Mouse (Mus musculus): ENCODE data around the gene Fndc7. TPM values are rescaled to one million over a fixed set of nuclear protein-coding genes. Genes with fewer than 3 reads are reported as not detected.
A peak's percentile ranks its signal among the peaks of the same experiment; 100 is the strongest.

Fndc7 gene
- polyA plus RNA-seq, 1 experiment, result not detected

- Histone ChIP-seq H3K27ac (ENCODE audit: control insufficient read depth, insufficient read depth, low read depth, low read length, poor library complexity) (no peak overlapping the region), H3K4me3 (replicated peaks; ENCODE audit: control insufficient read depth, low read depth, low read length) (no peak overlapping the region), H3K4me1 (ENCODE audit: control insufficient read depth, insufficient read depth, low read length) (no peaks in the 10 kb centered on the region)
- TF ChIP-seq CTCF (IDR thresholded peaks at IDR 0.05; ENCODE audit: control insufficient read depth, insufficient read depth, low read length), result no peak
- no peak for TF ChIP-seq POLR2A (IDR thresholded peaks at IDR 0.05; ENCODE audit: borderline replicate concordance, control insufficient read depth, low read depth, low read length)
- 83% methylated on average over 1 of the region's 1 CpGs for WGBS
Observed at GRCm38 (mm10) chr3:108918852-108919251, 29.0 kb upstream of the Fndc7 start.

GRCm38 (mm10) chr3:108917986-108918385 lies 28.2 kb upstream of the Fndc7 start:
- H3K4me1 ChIP-seq (ENCODE audit: control insufficient read depth, insufficient read depth, low read length), result no peaks in the 10 kb centered on the region
- H3K4me3 ChIP-seq (replicated peaks; ENCODE audit: control insufficient read depth, low read depth, low read length), result no peak overlapping the region
- 78% methylated on average over 3 of the region's 3 CpGs for WGBS
- H3K27ac ChIP-seq (ENCODE audit: control insufficient read depth, insufficient read depth, low read depth, low read length, poor library complexity), result no peak overlapping the region
- TF ChIP-seq POLR2A (IDR thresholded peaks at IDR 0.05; ENCODE audit: borderline replicate concordance, control insufficient read depth, low read depth, low read length) (no peak), CTCF (IDR thresholded peaks at IDR 0.05; ENCODE audit: control insufficient read depth, insufficient read depth, low read length) (no peak)

- Histone ChIP-seq H3K4me3 (replicated peaks; ENCODE audit: control insufficient read depth, low read depth, low read length) (no peak overlapping the region), H3K4me1 (ENCODE audit: control insufficient read depth, insufficient read depth, low read length) (peaks cover 2% of the 10 kb centered on the region), H3K27ac (ENCODE audit: control insufficient read depth, insufficient read depth, low read depth, low read length, poor library complexity) (no peak overlapping the region)
- WGBS, result 39% methylated on average over 4 of the region's 4 CpGs
- no peak for TF ChIP-seq CTCF (IDR thresholded peaks at IDR 0.05; ENCODE audit: control insufficient read depth, insufficient read depth, low read length)
- TF ChIP-seq POLR2A (IDR thresholded peaks at IDR 0.05; ENCODE audit: borderline replicate concordance, control insufficient read depth, low read depth, low read length), result no peak
Observed at GRCm38 (mm10) chr3:108916857-108917256, 27.0 kb upstream of the Fndc7 start.

- TF ChIP-seq POLR2A (IDR thresholded peaks at IDR 0.05; ENCODE audit: borderline replicate concordance, control insufficient read depth, low read depth, low read length), result no peak
- no peak for TF ChIP-seq CTCF (IDR thresholded peaks at IDR 0.05; ENCODE audit: control insufficient read depth, insufficient read depth, low read length)
- Histone ChIP-seq H3K4me1 (ENCODE audit: control insufficient read depth, insufficient read depth, low read length) (peaks cover 2% of the 10 kb centered on the region), H3K27ac (ENCODE audit: control insufficient read depth, insufficient read depth, low read depth, low read length, poor library complexity) (no peak overlapping the region), H3K4me3 (replicated peaks; ENCODE audit: control insufficient read depth, low read depth, low read length) (no peak overlapping the region)
- 87% methylated on average over 1 of the region's 1 CpGs for WGBS
Observed at GRCm38 (mm10) chr3:108915999-108916398, 26.2 kb upstream of the Fndc7 start.

GRCm38 (mm10) chr3:108911548-108912413 lies 22.0 kb upstream of the Fndc7 start, which contains the start of gene Prpf38b:
Prpf38b (minus strand) TSS chr3:108911727.
- Histone ChIP-seq H3K4me1 (ENCODE audit: control insufficient read depth, insufficient read depth, low read length) (peaks cover 2% of the 10 kb centered on the region), H3K4me3 (replicated peaks; ENCODE audit: control insufficient read depth, low read depth, low read length) (peak within 1 kb of the TSS; percentile 75), H3K27ac (ENCODE audit: control insufficient read depth, insufficient read depth, low read depth, low read length, poor library complexity) (peak within 1 kb of the TSS; percentile 98)
- WGBS, result under 1% methylated on average over 53 of the region's 53 CpGs
- TF ChIP-seq CTCF (IDR thresholded peaks at IDR 0.05; ENCODE audit: control insufficient read depth, insufficient read depth, low read length) (no peak), POLR2A (IDR thresholded peaks at IDR 0.05; ENCODE audit: borderline replicate concordance, control insufficient read depth, low read depth, low read length) (peak; percentile 92)

GRCm38 (mm10) chr3:108911081-108911547 lies 21.3 kb upstream of the Fndc7 start:
- WGBS, result under 1% methylated on average over 44 of the region's 44 CpGs
- Histone ChIP-seq H3K27ac (ENCODE audit: control insufficient read depth, insufficient read depth, low read depth, low read length, poor library complexity) (peak overlapping the region; percentile 98), H3K4me3 (replicated peaks; ENCODE audit: control insufficient read depth, low read depth, low read length) (peak overlapping the region; percentile 75), H3K4me1 (ENCODE audit: control insufficient read depth, insufficient read depth, low read length) (peaks cover 2% of the 10 kb centered on the region)
- no peak for TF ChIP-seq POLR2A (IDR thresholded peaks at IDR 0.05; ENCODE audit: borderline replicate concordance, control insufficient read depth, low read depth, low read length)
- TF ChIP-seq CTCF (IDR thresholded peaks at IDR 0.05; ENCODE audit: control insufficient read depth, insufficient read depth, low read length), result peak; percentile 63

GRCm38 (mm10) chr3:108910303-108911080 lies 20.7 kb upstream of the Fndc7 start:
- TF ChIP-seq POLR2A (IDR thresholded peaks at IDR 0.05; ENCODE audit: borderline replicate concordance, control insufficient read depth, low read depth, low read length) (no peak), CTCF (IDR thresholded peaks at IDR 0.05; ENCODE audit: control insufficient read depth, insufficient read depth, low read length) (no peak)
- H3K4me1 ChIP-seq (ENCODE audit: control insufficient read depth, insufficient read depth, low read length), result peaks cover 2% of the 10 kb centered on the region
- WGBS, result under 1% methylated on average over 32 of the region's 32 CpGs
- peak overlapping the region; percentile 75 for H3K4me3 ChIP-seq (replicated peaks; ENCODE audit: control insufficient read depth, low read depth, low read length)
- H3K27ac ChIP-seq (ENCODE audit: control insufficient read depth, insufficient read depth, low read depth, low read length, poor library complexity), result peak overlapping the region; percentile 98

- no peaks in the 10 kb centered on the region; the same call in 1 of the 2 replicates for H3K4me1 ChIP-seq (ENCODE audit: control insufficient read depth, insufficient read depth, low read length)
- TF ChIP-seq POLR2A (IDR thresholded peaks at IDR 0.05; ENCODE audit: borderline replicate concordance, control insufficient read depth, low read depth, low read length), result no peak
- no peak for TF ChIP-seq CTCF (IDR thresholded peaks at IDR 0.05; ENCODE audit: control insufficient read depth, insufficient read depth, low read length)
- no peak overlapping the region for H3K27ac ChIP-seq (ENCODE audit: control insufficient read depth, insufficient read depth, low read depth, low read length, poor library complexity)
- H3K4me3 ChIP-seq (replicated peaks; ENCODE audit: control insufficient read depth, low read depth, low read length), result no peak overlapping the region
- 83% methylated on average over 6 of the region's 6 CpGs for WGBS
Observed at GRCm38 (mm10) chr3:108902934-108903333, 13.1 kb upstream of the Fndc7 start.

Data from bone marrow, adult 2 months (tissue).